Mouse (Mus musculus) intestine, postnatal 0 days (tissue): ENCODE measurements around the gene C1qbp. TPM values are rescaled to one million over a fixed set of nuclear protein-coding genes. Genes with fewer than 3 reads are reported as not detected.

Experiments
- ATAC-seq: fragments of 200-750 bp; cut with Nextera tagmentation; 2 replicates; pipeline ENCODE4 v1.8.0; 2017; ENCODE audit warnings: mild to moderate bottlenecking, moderate TSS enrichment, moderate library complexity
- H3K27ac ChIP-seq: fragments of 300-500 bp; sonication (generic); 2 replicates; pipeline ENCODE4 v1.5.1; 2014; ENCODE audit warnings: mild to moderate bottlenecking, low read depth, low read length, moderate library complexity
- H3K27me3 ChIP-seq: fragments of 300-500 bp; sonication (generic); replicated peaks from 2 replicates; pipeline ENCODE4 v1.6.1; 2014; ENCODE audit warnings: low read length, mixed read lengths; ENCODE audit not compliant: control insufficient read depth, insufficient read depth
- H3K36me3 ChIP-seq: fragments of 300-500 bp; sonication (generic); 2 replicates; pipeline ENCODE4 v1.6.1; 2014; ENCODE audit warnings: mild to moderate bottlenecking, moderate library complexity; ENCODE audit not compliant: control insufficient read depth, insufficient read depth
- H3K4me1 ChIP-seq: fragments of 300-500 bp; sonication (generic); replicated peaks from 2 replicates; pipeline ENCODE4 v1.6.1; 2014; ENCODE audit warnings: antibody characterized with exemption, low read length, mixed read lengths; ENCODE audit not compliant: control insufficient read depth, insufficient read depth
- H3K4me2 ChIP-seq: fragments of 300-500 bp; sonication (generic); replicated peaks from 2 replicates; pipeline ENCODE4 v1.6.1; 2014; ENCODE audit warnings: low read depth, mild to moderate bottlenecking, moderate library complexity
- H3K4me3 ChIP-seq: fragments of 300-500 bp; sonication (generic); 2 replicates; pipeline ENCODE4 v1.5.1; 2014; ENCODE audit warnings: low read depth, low read length
- H3K9ac ChIP-seq: fragments of 300-500 bp; sonication (generic); 2 replicates; pipeline ENCODE4 v1.6.1; 2014; ENCODE audit warnings: mild to moderate bottlenecking, low read depth, low read length
- H3K9me3 ChIP-seq: fragments of 300-500 bp; sonication (generic); 2 replicates; pipeline ENCODE4 v1.6.1; 2016; ENCODE audit warnings: mixed run types; ENCODE audit not compliant: control insufficient read depth
- CTCF ChIP-seq: sonication (generic); IDR thresholded peaks from 2 replicates; pipeline ENCODE4 v1.5.1; 2016; ENCODE audit warnings: low read depth, mild to moderate bottlenecking, control low read depth, antibody characterized with exemption, moderate library complexity
- WGBS: fragments of 180-500 bp; shearing (Covaris S2); extraction: QIAGEN DNeasy Blood & Tissue Kit; methylation state at CpG from one replicate; pipeline ENCODE4 v1.1.7; 2014; 5-methylcytosine and 5-hydroxymethylcytosine counted together
- polyA plus RNA-seq: library from polyadenylated mRNA; unstranded; fragments of >200 nt; fragmentation: Nextera tagmentation; extraction: Ambion mirVana; gene quantifications from 2 replicates; pipeline ENCODE4 v1.2.1, GENCODE M21; 2015

C1qbp gene
- 137 and 145 TPM in 2 replicates for polyA plus RNA-seq

DNA sequence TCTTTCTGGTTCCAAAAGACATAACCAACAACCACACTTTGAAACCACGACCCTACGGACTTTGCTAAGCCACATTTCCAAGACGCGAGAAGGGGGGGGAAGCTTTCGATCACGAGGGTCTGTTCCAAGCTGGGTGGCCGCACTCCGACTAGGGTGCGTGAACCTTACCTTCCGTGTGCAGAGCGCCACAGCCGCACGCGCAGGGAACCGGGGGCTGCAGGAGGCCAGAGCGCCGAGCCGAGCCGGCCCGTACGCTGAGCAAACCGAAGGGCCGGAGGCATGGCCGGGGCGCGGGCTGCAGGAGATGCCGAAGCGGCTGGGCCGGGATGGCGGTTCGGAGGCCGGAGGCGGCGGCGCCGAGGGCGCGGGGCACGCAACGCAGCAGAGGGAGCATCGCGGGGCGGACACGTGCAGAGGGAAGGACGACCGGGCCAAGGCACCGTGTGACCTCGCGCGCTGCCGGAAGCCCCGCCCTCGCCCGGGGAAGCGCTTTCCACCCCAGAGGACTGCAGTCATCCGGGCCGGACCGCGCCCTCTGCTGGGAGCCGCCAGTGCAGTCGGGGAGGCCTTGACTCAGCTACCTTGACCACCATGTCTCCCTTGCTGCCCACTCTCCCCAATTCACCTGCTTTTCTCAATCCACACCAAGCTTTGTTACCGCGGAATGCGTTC is at the start of gene C1qbp:
Gene C1qbp (minus strand): TSS at position 470 of the 672 bp plus-strand sequence.
- Histone ChIP-seq H3K27ac (peak within 1 kb of the TSS; percentile 50; the same call in 1 of the 2 replicates), H3K4me3 (peak within 1 kb of the TSS; percentile 94), H3K9ac (peak within 1 kb of the TSS; percentile 82), H3K9me3 (no peaks in the 10 kb centered on the region), H3K4me1 (no peaks in the 10 kb centered on the region), H3K27me3 (no peaks in the 10 kb centered on the region), H3K36me3 (peaks cover 53% of the 10 kb centered on the region), H3K4me2 (peak within 1 kb of the TSS; percentile 87)
- ATAC-seq, result peak; percentile 95
- under 1% methylated on average over 52 of the region's 64 CpGs for WGBS
- TF ChIP-seq CTCF, result peak; percentile 99

- Histone ChIP-seq H3K4me3 (peak overlapping the region; percentile 43; the same call in 1 of the 2 replicates), H3K9ac (no peak overlapping the region), H3K27ac (no peak overlapping the region), H3K36me3 (peaks cover 5% of the 10 kb centered on the region; the same call in 1 of the 2 replicates), H3K9me3 (no peaks in the 10 kb centered on the region), H3K4me2 (peak overlapping the region; percentile 77; the same call in 1 of the 2 replicates), H3K4me1 (no peaks in the 10 kb centered on the region; the same call in 1 of the 2 replicates), H3K27me3 (no peaks in the 10 kb centered on the region)
- WGBS, result 66% methylated on average over 7 of the region's 7 CpGs
- no peak for ATAC-seq
- TF ChIP-seq CTCF, result no peak
These were observed 49.2 kb upstream of the C1qbp start for GRCm38 (mm10) chr11:71032070-71032469.

- no peak for ATAC-seq
- no peak for TF ChIP-seq CTCF
- WGBS, result 69% methylated on average over 3 of the region's 3 CpGs
- Histone ChIP-seq H3K4me2 (no peak overlapping the region), H3K27ac (no peak overlapping the region), H3K9ac (no peak overlapping the region), H3K27me3 (no peaks in the 10 kb centered on the region), H3K4me3 (no peak overlapping the region), H3K9me3 (no peaks in the 10 kb centered on the region), H3K4me1 (no peaks in the 10 kb centered on the region; the same call in 1 of the 2 replicates), H3K36me3 (peaks cover 30% of the 10 kb centered on the region)
These were observed 46.7 kb upstream of the C1qbp start for GRCm38 (mm10) chr11:71029403-71030118.

DNA sequence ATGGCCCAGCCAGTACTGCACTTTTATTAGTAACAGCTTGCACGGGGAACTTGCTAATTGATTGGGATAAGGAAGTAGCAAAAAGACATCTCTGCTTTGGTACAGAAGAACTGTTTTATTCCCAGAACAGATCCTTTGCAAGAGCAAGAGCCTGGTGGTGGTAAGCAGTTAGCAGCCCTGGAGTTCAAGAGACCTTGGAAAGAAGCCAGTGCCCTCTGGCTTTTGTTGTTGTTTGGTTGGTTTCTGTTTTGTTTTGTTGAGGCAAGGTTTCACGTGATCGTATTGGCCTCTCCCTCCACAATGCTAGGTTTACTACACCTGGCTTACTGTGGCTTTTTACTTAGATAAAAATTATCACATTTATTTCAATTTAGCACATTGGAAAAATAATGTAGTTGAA is 45.5 kb upstream of the C1qbp start:
- no peak overlapping the region for H3K9ac ChIP-seq
- no peak for TF ChIP-seq CTCF
- 72% methylated on average over 3 of the region's 3 CpGs for WGBS
- peaks cover 31% of the 10 kb centered on the region for H3K36me3 ChIP-seq
- no peak overlapping the region for H3K4me3 ChIP-seq
- no peak overlapping the region for H3K27ac ChIP-seq
- no peaks in the 10 kb centered on the region for H3K27me3 ChIP-seq
- no peaks in the 10 kb centered on the region for H3K9me3 ChIP-seq
- no peak for ATAC-seq
- H3K4me2 ChIP-seq, result no peak overlapping the region
- H3K4me1 ChIP-seq, result no peaks in the 10 kb centered on the region; the same call in 1 of the 2 replicates

DNA sequence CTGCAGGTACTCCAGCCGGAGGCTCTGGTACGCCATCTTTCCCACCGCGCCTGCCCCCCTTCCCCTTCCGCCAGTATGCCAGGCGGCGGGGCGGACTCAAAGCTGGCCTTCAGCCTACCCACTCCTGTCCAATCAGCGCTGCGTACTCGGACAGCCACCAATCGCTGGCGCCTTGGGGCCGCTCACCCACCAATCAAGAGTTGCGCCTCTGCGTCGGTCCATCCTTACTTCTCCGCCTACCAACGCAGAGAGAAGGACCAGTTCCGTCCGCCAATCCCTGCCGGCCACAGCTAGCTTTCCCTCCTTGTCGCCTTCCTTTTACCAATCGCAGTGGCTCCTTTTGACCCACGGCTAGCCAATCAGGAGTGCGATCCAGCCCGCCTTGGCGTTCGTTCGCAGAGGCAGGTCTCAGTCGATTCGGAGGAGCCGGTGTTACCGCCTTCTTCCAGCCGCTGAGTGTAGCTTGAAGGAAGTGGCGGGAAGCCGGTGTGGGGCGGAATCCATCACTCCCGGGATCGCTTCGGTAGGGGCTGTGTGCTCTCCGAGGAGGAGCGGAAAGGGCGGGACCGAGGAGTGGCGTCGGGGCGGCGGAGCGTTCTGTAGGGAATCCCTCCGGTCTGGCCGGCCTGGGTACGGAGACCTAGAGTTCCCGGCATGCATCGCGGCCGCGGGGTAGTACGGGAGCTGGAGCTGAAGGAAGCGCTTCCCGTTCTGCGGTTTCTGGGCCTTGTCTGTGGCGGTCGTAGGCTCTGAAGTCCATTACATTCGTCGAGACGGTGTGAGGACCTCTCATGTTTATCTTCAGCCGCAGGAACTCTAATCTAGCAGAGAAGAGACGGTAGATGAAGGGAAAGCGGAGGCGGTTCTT is 36.6 kb upstream of the C1qbp start, which contains the start of the genes Mis12 and Derl2:
Gene Mis12 (plus strand): TSS at position 411 of the 868 bp plus-strand sequence.
Gene Derl2 (minus strand): TSS at position 641 of the 868 bp plus-strand sequence.
- H3K4me2 ChIP-seq, result peak within 1 kb of the TSS; percentile 84
- H3K4me3 ChIP-seq, result peak within 1 kb of the TSS; percentile 93
- no peaks in the 10 kb centered on the region for H3K9me3 ChIP-seq
- no peak for TF ChIP-seq CTCF
- H3K27me3 ChIP-seq, result no peaks in the 10 kb centered on the region
- peak; percentile 100 for ATAC-seq
- under 1% methylated on average over 71 of the region's 71 CpGs for WGBS
- peak within 1 kb of the TSS; percentile 87 for H3K27ac ChIP-seq
- peak within 1 kb of the TSS; percentile 80 for H3K9ac ChIP-seq
- H3K4me1 ChIP-seq, result peaks cover 7% of the 10 kb centered on the region; the same call in 1 of the 2 replicates
- peaks cover 7% of the 10 kb centered on the region; the same call in 1 of the 2 replicates for H3K36me3 ChIP-seq
